Mouse (Mus musculus) kidney, adult 2 months (tissue): ENCODE measurements around the gene Ube2ql1. TPM values are rescaled to one million over a fixed set of nuclear protein-coding genes. Genes with fewer than 3 reads are reported as not detected.

Experiments
- DNase-seq: peaks from one replicate; pipeline ENCODE4 v3.0.0; 2021
- H3K27ac ChIP-seq: fragments of 200-500 bp; 2 replicates; pipeline ENCODE4 v1.5.1; 2012; ENCODE audit warnings: low read depth, low read length, control low read depth, inconsistent platforms; ENCODE audit not compliant: insufficient read depth
- H3K27me3 ChIP-seq: fragments of 200-500 bp; replicated peaks from 2 replicates; pipeline ENCODE4 v1.6.1; 2012; ENCODE audit warnings: mild to moderate bottlenecking, moderate library complexity, low read length, inconsistent platforms; ENCODE audit not compliant: control insufficient read depth, insufficient read depth
- H3K36me3 ChIP-seq: fragments of 200-500 bp; 2 replicates; pipeline ENCODE4 v1.6.1; 2012; ENCODE audit warnings: mild to moderate bottlenecking, moderate library complexity, low read length, inconsistent platforms; ENCODE audit not compliant: control insufficient read depth, insufficient read depth
- H3K4me1 ChIP-seq: fragments of 200-500 bp; 2 replicates; pipeline ENCODE4 v1.6.1; 2011; ENCODE audit warnings: low read length; ENCODE audit not compliant: control insufficient read depth, insufficient read depth
- H3K4me3 ChIP-seq: fragments of 200-500 bp; 2 replicates; pipeline ENCODE4 v1.5.1; 2011; ENCODE audit warnings: mild to moderate bottlenecking, low read depth, low read length, control low read depth; ENCODE audit not compliant: insufficient read depth
- CTCF ChIP-seq: fragments of 200-500 bp; conservative IDR thresholded peaks from 2 replicates; pipeline ENCODE4 v1.5.1; 2011; ENCODE audit warnings: low read depth, mild to moderate bottlenecking, control low read depth, low read length, moderate library complexity, mixed read lengths; ENCODE audit not compliant: insufficient read depth, insufficient read length
- POLR2A ChIP-seq: fragments of 200-500 bp; IDR thresholded peaks from one replicate; pipeline ENCODE4 v1.6.1; 2011; ENCODE audit warnings: low read depth, low read length, control low read depth
- WGBS: fragments of 180-500 bp; shearing (Covaris S2); methylation state at CpG from one replicate; pipeline ENCODE4 v1.1.7; 2018; 5-methylcytosine and 5-hydroxymethylcytosine counted together
- polyA plus RNA-seq: library from polyadenylated mRNA; depleted of rRNA; stranded (reverse); fragments of >200 nt; gene quantifications from 2 replicates; pipeline ENCODE4 v1.2.3, GENCODE M21; 2012

Gene Ube2ql1
- polyA plus RNA-seq, 1 experiment: 1.8 TPM

DNA sequence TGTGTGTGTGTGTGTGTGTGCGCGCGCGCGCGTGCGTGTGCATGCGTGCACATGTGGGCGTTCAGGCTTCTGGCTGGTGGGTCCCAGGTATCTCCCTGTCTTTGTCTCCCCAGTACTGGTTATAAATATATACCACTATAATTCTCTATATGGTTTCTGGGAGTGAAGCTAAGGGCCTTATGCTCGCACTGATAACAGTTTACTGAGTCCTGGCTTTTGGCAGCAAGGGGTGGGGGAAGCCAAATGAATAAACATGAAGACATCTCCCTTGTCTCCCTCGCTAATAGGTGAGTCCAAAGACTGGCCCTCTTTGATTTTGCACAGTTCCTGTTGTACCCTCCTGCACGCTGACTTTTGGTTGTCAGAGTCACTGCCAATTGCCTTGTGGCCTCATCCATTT, 32.2 kb downstream of the Ube2ql1 start:
- no peaks in the 10 kb centered on the region for H3K36me3 ChIP-seq
- WGBS: 94% methylated on average over 12 of the region's 12 CpGs
- TF ChIP-seq POLR2A: no peak
- no peaks in the 10 kb centered on the region for H3K4me1 ChIP-seq
- no peak overlapping the region for H3K4me3 ChIP-seq
- no peak for DNase-seq
- no peak overlapping the region for H3K27ac ChIP-seq
- H3K27me3 ChIP-seq: no peaks in the 10 kb centered on the region

DNA sequence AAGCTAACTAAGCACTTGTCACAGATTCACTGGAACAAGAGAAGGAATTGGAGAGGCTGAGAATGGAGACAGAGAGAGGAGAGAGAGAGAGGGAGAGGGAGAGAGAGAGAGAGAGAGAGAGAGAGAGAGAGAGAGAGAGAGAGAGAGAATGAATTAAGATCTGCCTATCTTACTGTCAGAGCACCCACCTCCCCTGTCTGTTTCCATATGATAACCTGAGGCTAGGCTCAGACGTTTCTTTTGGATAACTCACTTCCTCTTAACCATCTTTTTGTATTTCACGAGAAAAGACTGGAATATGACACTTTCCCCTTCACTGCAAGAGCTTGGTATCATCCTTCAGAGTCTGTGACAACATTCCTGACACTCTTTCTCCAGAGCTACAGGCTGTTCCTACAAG, 32.8 kb downstream of the Ube2ql1 start:
- Histone ChIP-seq H3K4me1 (no peaks in the 10 kb centered on the region), H3K27ac (no peak overlapping the region), H3K36me3 (no peaks in the 10 kb centered on the region), H3K27me3 (no peaks in the 10 kb centered on the region), H3K4me3 (no peak overlapping the region)
- WGBS: 25% methylated on average over 2 of the region's 2 CpGs
- no peak for DNase-seq
- TF ChIP-seq POLR2A (no peak), CTCF (no peak)

DNA sequence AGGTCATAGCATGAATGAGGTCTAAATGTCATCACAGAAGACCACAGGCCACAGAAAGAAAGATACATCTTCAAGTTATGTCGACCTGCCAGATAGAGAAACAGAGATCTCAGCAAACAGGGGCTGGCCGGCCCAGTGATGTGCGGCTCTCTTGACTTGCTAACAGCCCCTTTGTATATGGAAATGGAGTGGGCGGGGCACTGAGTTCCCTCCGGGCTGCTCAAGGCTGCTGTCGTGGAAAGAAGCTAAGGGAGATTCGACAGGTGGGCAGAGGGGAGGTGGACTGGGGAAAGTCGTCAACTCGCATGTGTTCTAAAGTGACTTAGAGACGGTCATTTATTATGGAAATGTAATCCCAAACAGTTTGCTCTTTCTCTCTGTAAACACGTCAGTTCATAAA, 36.2 kb downstream of the Ube2ql1 start:
- Histone ChIP-seq H3K4me3 (no peak overlapping the region), H3K4me1 (0 out of 2 replicates have a peak, but pooled peaks cover 5% of the 10 kb centered on the region), H3K27ac (no peak overlapping the region), H3K27me3 (no peaks in the 10 kb centered on the region), H3K36me3 (no peaks in the 10 kb centered on the region)
- 33% methylated on average over 11 of the region's 11 CpGs for WGBS
- no peak for DNase-seq
- TF ChIP-seq CTCF (no peak), POLR2A (no peak)

DNA sequence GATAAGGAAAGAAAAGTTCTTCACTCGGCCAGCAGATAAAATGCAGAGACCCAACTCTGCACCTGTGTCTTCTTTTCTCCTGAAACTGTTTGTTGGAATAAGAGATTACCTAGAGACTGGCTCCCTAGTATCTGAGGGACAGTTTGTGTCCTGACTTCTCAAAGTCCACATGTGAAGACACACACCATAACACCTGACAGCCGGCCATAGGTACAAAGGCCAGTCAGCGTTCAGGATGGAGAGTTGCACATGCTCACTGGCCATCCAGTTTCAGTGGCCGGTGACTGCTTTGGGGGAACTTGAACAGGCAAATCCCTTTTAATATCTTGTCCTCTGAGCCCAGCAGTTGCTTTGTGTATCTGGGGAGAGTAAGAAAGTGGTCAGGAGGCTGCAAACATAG, 38.3 kb downstream of the Ube2ql1 start:
- WGBS: 70% methylated on average over 4 of the region's 4 CpGs
- H3K4me3 ChIP-seq: no peak overlapping the region
- H3K27ac ChIP-seq: no peak overlapping the region
- TF ChIP-seq POLR2A (no peak), CTCF (no peak)
- 0 out of 2 replicates have a peak, but pooled peaks cover 5% of the 10 kb centered on the region for H3K4me1 ChIP-seq
- H3K36me3 ChIP-seq: no peaks in the 10 kb centered on the region
- H3K27me3 ChIP-seq: no peaks in the 10 kb centered on the region
- peak; percentile 62 for DNase-seq

DNA sequence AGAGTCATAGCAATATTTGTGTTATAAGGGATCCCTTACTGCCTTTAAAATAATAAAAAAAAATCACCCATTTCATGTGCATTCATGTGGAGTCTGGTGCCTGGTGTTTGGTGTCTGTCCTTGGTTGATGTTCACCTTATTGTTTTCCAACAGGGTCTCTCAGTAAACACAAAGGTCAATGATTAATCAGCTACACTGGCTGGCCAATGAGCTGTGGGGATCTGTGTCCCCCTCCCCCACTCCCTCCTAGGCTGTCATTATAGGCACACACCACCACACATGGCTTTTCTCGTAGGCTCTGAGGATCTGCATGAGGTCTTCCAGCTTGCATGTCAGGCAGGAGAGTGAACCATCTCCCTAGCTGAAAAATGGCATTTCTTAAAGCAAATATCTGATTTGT, 38.9 kb downstream of the Ube2ql1 start:
- peak; percentile 61 for DNase-seq
- Histone ChIP-seq H3K4me3 (no peak overlapping the region), H3K4me1 (0 out of 2 replicates have a peak, but pooled peaks cover 5% of the 10 kb centered on the region), H3K27ac (no peak overlapping the region), H3K27me3 (no peaks in the 10 kb centered on the region), H3K36me3 (no peaks in the 10 kb centered on the region)
- WGBS: 38% methylated on average over 1 of the region's 1 CpGs
- TF ChIP-seq CTCF: no peak
- no peak for TF ChIP-seq POLR2A

DNA sequence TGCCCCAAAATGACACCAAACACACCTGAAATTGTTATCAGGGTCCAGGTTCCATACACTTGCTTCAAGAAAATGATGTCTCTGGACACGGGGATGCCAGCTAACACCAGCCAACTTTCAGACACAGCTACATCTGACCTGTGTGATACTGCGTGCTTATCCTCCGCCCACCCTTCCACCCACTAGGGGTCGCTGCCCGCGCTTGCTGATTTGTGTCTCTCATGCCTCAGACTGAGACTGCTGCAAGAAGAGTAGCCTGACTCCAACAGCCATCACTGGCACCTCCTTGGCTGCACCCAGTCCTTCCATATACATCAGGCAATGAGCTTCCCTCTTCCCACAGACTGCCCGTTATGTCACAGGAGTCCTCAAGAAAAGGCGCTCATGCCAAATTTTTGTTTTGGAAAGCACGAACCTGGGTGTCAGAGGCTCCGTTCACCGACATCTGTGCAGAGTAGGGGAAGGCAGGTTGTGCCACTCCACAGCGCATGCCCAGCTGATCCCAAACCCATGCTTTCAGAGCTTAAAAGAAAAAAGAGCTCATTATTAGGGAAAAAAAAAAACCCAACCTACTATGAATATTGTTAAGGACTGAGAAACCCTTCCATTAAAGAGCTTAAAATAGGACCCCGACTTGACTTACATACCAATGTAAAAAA, 43.2 kb downstream of the Ube2ql1 start:
- peak; percentile 76 for TF ChIP-seq CTCF
- no peak for TF ChIP-seq POLR2A

DNA sequence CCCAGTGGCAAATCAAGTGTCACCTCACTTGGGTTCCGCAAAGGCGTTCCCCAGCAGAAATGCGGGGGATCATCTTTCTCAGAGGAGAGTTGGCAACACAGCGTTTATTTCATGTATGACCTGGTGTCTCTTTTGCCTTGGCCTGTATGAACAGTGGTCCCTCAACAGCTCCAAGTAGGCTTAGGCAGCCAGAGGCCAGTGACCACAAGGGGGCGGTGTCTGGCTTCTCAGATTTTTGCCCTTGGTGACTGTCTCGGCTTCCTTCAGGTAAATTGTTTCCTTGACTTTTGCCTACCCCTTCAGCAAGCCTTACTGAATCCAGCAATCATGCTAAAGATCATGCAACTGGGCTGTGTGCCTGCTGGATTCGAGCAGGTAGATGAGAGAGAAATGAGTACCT, 48.6 kb downstream of the Ube2ql1 start:
- Histone ChIP-seq H3K4me3 (no peak overlapping the region), H3K4me1 (no peaks in the 10 kb centered on the region), H3K27me3 (no peaks in the 10 kb centered on the region), H3K36me3 (no peaks in the 10 kb centered on the region), H3K27ac (no peak overlapping the region)
- DNase-seq: peak; percentile 52
- TF ChIP-seq POLR2A: no peak
- TF ChIP-seq CTCF: peak; percentile 71
- 31% methylated on average over 7 of the region's 7 CpGs for WGBS

More for the DNA sequence above, 43.2 kb downstream of the Ube2ql1 start:
- H3K36me3 ChIP-seq: no peaks in the 10 kb centered on the region
- WGBS: 39% methylated on average over 13 of the region's 13 CpGs
- H3K27ac ChIP-seq: no peak overlapping the region
- DNase-seq: peak; percentile 65
- H3K4me3 ChIP-seq: no peak overlapping the region
- no peaks in the 10 kb centered on the region for H3K27me3 ChIP-seq
- 0 out of 2 replicates have a peak, but pooled peaks cover 5% of the 10 kb centered on the region for H3K4me1 ChIP-seq
